Mouse (Mus musculus) cortical plate, adult 2 months (tissue): Measurements from ENCODE around the gene Ak2. TPM values are rescaled to one million over a fixed set of nuclear protein-coding genes. Genes with fewer than 3 reads are reported as not detected.
A peak's percentile ranks its signal among the peaks of the same experiment; 100 is the strongest.

Experiments used
- H3K27ac ChIP-seq: fragments of 200-500 bp; 2 replicates; pipeline ENCODE4 v1.5.1; 2012; ENCODE audit warnings: low read length, control low read depth, inconsistent platforms; ENCODE audit not compliant: insufficient read depth
- H3K4me1 ChIP-seq: fragments of 200-500 bp; 2 replicates; pipeline ENCODE4 v1.6.1; 2011; ENCODE audit warnings: low read length; ENCODE audit not compliant: control insufficient read depth, insufficient read depth
- H3K4me3 ChIP-seq: fragments of 200-500 bp; 2 replicates; pipeline ENCODE4 v1.5.1; 2011; ENCODE audit warnings: mild to moderate bottlenecking, low read length, control low read depth; ENCODE audit not compliant: insufficient read depth
- CTCF ChIP-seq: fragments of 200-500 bp; IDR thresholded peaks from 2 replicates; pipeline ENCODE4 v1.5.1; 2011; ENCODE audit warnings: mild to moderate bottlenecking, control low read depth, low read length; ENCODE audit not compliant: insufficient read depth; ENCODE audit errors: extremely low read depth
- POLR2A ChIP-seq: fragments of 200-500 bp; IDR thresholded peaks from 2 replicates; pipeline ENCODE4 v1.6.1; 2011; ENCODE audit warnings: mild to moderate bottlenecking, low read length, control low read depth; ENCODE audit not compliant: insufficient read depth; ENCODE audit errors: extremely low read depth
- polyA plus RNA-seq: library from polyadenylated mRNA; depleted of rRNA; stranded (reverse); fragments of >200 nt; gene quantifications from 2 replicates; pipeline ENCODE4 v1.2.3, GENCODE M21; 2012; rRNA removed

Ak2 gene
- polyA plus RNA-seq, 1 experiment = 36.3 TPM

DNA sequence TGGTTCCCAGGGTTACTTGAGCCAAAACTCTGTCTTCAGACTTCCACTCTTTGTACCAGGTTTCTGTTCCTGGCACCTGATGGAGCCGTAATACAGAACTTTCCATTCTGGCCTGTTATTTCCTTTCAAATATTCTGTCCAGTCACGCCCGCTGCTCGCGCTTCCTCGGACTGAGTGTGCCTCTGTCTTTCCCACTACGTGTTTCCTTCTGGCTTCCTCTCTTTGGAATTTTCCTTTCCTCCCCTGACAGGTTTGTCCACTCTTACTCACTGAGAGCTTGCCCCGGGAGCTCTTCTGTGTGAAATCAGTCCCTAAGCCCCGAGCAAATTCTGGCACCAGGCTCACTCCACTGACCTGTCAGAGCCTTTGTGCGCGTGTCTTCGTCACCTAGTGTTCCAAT is 63.0 kb downstream of the Ak2 start:
- peaks cover 4% of the 10 kb centered on the region for H3K4me1 ChIP-seq
- TF ChIP-seq POLR2A (no peak), CTCF (no peak)
- no peak overlapping the region for H3K27ac ChIP-seq
- H3K4me3 ChIP-seq = no peak overlapping the region

DNA sequence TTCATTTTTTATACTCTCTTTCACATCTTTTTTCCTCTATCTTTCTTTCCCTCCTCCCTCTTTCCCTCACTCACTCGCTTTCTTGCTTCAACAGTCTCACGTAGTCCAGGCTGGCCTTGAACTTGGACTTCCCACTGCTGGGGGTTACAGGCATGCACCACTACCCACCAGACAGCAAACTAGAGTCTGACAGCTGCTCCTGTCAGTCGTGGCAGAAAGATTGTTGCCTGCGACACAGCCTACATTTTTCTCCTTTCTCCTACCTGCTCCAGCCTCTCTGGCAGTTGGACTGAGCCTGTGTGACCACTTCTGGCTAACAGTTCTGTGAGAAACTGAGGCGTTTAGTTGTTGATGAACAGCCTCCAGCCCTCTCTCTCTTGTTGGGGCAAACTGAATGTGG is 63.8 kb downstream of the Ak2 start:
- H3K4me3 ChIP-seq = no peak overlapping the region
- TF ChIP-seq POLR2A (no peak), CTCF (no peak)
- H3K4me1 ChIP-seq = peaks cover 2% of the 10 kb centered on the region
- no peak overlapping the region for H3K27ac ChIP-seq

DNA sequence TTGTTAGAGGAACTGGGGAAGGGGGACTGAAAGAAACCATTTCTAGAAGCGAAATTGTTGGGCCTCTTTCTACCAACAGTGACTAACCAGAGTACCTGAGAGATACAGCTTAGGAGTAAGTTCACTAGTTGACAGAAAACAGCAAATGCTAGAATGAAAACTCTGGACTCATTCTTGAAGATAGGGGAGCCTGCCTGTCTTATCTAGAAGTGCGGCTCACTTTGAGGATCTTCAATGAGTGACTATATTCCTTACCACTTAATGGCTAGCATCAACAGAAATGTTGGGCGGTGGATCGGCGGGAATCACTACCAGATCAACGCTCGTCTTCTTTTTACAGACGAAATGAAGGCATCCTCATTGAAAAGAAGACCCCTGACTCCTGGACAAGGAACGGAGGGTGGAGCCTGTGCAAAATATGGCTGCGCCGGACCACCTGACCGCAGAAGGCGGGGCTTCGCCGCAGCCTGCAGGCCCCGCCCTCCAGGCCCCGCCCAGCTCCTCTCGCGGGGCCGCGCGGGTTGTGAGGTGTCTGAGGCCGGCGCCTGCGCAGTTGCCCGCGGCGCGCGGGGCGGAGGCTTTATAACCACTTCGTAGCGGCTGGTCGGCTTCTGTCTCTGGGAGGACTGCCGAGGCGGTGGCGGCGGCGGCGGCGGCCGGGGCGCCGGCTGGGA is 65.9 kb downstream of the Ak2 start:
- Histone ChIP-seq H3K4me3 (peak overlapping the region; percentile 98), H3K27ac (peak overlapping the region; percentile 78; the same call in 1 of the 2 replicates), H3K4me1 (peaks cover 2% of the 10 kb centered on the region)
- TF ChIP-seq CTCF (no peak), POLR2A (peak; percentile 90; the same call in 1 of the 2 replicates)

DNA sequence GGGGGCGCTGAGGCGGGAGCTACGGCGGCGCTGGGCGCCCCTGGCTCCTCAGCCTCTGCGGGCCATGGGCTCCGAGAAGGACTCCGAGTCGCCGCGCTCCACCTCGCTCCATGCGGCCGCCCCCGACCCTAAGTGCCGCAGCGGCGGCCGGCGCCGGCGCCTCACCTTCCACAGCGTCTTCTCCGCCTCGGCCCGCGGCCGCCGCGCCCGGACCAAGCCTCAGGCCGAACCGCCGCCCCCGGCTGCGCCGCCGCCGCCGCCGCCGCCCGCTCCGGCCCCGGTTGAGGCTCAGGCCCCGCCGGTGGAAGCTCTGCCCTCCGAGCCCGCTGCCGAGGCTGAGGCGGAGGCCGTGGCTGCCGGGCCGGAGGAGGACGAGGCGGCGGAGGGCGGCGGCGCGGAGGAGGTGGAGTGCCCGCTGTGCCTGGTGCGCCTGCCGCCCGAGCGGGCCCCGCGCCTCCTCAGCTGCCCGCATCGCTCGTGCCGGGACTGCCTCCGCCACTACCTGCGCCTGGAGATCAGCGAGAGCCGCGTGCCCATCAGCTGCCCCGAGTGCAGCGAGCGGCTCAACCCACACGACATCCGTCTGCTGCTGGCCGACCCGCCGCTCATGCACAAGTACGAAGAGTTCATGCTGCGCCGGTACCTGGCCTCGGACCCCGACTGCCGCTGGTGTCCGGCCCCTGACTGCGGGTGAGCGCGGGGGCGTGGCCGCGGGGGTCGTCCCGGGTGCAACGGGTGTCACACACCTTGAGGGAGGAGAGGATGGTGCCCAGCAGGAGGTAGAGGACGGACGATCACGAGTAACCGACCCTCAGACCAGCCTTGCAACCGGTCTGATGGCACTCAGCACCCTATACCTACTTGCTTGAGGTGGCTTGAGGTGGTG is 66.7 kb downstream of the Ak2 start, which contains the start of gene Rnf19b:
Rnf19b (plus strand) TSS at position 65 of the 886 bp plus-strand sequence.
- Histone ChIP-seq H3K4me3 (peak within 1 kb of the TSS; percentile 98), H3K27ac (peak within 1 kb of the TSS; percentile 78; the same call in 1 of the 2 replicates), H3K4me1 (peaks cover 2% of the 10 kb centered on the region)
- TF ChIP-seq POLR2A = no peak

DNA sequence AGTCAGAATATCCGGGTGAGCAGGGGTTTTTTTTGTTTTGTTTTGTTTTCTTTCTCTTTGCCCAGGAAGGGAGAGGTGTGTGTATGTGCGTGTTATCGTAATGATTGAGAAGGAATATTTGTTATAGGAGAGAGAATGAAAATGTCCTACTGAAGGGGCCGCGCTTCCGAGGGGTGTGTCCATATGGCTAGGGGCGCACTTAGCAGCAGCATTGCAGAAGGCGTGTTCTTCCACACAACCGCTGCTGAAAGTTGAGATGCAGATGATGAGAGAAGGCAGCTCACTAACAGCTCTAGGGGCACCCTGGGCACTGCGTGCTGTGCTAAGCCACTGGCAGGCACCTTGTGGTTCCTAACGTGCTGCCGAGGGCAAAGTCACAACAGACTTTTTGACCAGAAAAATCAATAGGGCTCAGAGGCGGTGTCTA is 67.4 kb downstream of the Ak2 start:
- TF ChIP-seq POLR2A (no peak), CTCF (no peak)
- Histone ChIP-seq H3K4me1 (peaks cover 2% of the 10 kb centered on the region), H3K27ac (no peak overlapping the region), H3K4me3 (peak overlapping the region; percentile 98)

DNA sequence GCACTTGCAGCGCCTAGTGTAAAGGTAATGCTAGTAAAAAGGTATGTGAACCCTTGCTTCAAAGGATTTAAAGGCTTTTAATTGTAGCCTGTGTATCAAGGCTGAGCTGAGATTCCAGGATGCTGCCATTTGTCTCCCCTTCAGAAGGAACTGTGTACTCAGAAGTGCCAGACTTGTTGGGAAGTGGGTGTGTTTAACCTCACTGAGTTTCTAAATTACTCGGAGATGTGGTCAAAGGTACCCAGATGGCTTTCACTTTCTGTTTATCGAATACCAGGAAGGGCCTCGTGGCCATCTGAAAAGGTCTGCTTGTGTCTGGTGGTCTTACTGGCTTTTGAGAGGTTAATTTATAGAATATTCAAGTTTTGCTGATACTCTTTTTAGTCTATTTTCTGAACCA is 68.2 kb downstream of the Ak2 start:
- no peak overlapping the region for H3K27ac ChIP-seq
- TF ChIP-seq POLR2A = no peak
- TF ChIP-seq CTCF = no peak
- H3K4me1 ChIP-seq = peaks cover 2% of the 10 kb centered on the region
- H3K4me3 ChIP-seq = peak overlapping the region; percentile 98; the same call in 1 of the 2 replicates

Other genes starting within 250 kb of the Ak2 start
- 0.21 and 0.35 TPM in 2 replicates for gene A3galt2, start 236.6 kb upstream of the Ak2 start, polyA plus RNA-seq
- 23.8 and 24.1 TPM in 2 replicates for gene Zfp362, start 185.9 kb upstream of the Ak2 start, polyA plus RNA-seq
- gene Trim62, start 108.4 kb upstream of the Ak2 start, polyA plus RNA-seq = 10.7 and 11.2 TPM in 2 replicates
- gene Azin2, start 29.5 kb upstream of the Ak2 start, polyA plus RNA-seq = 46.0 and 51.4 TPM in 2 replicates
- gene Rnf19b, start 66.3 kb downstream of the Ak2 start, polyA plus RNA-seq = 48.9 and 51.7 TPM in 2 replicates
- not detected in 2 replicates for gene Tmem54, start 113.6 kb downstream of the Ak2 start, polyA plus RNA-seq
- gene Hpca, start 130.1 kb downstream of the Ak2 start, polyA plus RNA-seq = 1,156 and 1,221 TPM in 2 replicates
- 72.0 and 76.5 TPM in 2 replicates for gene Fndc5, start 145.0 kb downstream of the Ak2 start, polyA plus RNA-seq
- 24.3 and 24.4 TPM in 2 replicates for gene S100pbp, start 197.8 kb downstream of the Ak2 start, polyA plus RNA-seq
- 76.3 and 79.9 TPM in 2 replicates for gene Yars, start 197.8 kb downstream of the Ak2 start, polyA plus RNA-seq